Mouse (Mus musculus): ENCODE data around the gene Spred2. TPM values are rescaled to one million over a fixed set of nuclear protein-coding genes. Genes with fewer than 3 reads are reported as not detected.

Spred2 gene
- total RNA-seq, 2 experiments from 2014 or later = 88.2 to 89.4 TPM

- TF ChIP-seq CTCF (conservative IDR thresholded peaks at IDR 0.05) = no peak
- Histone ChIP-seq H3K4me3 (peak overlapping the region; percentile 20; the same call in 1 of the 2 replicates), H3K27ac (peak overlapping the region; percentile 25; the same call in 1 of the 2 replicates)
- DNase-seq (ENCODE audit: low spot score in 2 of 2) = no peak
Observed at GRCm38 (mm10) chr11:19929087-19929865, 5.1 kb downstream of the Spred2 start.

DNA sequence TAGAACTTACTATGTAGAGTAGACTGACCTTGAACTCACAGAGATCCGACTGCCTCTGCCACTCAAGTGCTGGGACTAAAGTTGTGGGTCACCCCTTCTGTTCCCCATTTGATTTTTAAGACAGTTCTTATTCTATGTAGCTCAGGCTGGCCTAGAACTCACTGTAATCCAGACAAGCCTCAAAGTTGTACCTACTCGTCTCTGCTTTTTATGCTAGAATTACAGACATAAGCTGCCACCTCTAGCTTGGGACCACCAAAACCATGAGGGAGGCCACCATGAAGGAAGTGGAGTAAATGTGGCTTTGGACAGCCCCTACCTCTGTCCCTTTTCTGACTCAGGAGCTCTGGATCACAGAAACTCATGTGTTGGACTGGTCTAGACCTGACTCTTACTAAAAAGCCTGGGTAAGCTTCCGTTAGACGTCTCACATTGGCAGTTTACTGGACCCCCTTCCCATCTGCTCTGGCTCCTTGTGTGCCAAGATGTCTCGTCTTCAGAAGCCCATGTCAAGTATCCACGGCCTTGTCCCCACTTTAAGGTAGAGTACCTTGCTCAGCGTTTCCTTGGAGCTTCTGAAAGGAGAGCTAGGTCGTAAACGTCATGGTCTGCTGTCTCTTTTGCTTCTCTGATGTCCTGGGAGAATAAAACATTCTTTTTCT is 7.5 kb downstream of the Spred2 start:
- no peak for DNase-seq (ENCODE audit: low spot score in 2 of 2)
- TF ChIP-seq CTCF (conservative IDR thresholded peaks at IDR 0.05) = no peak
- no peak overlapping the region for H3K27ac ChIP-seq
- H3K4me3 ChIP-seq = no peak overlapping the region

DNA sequence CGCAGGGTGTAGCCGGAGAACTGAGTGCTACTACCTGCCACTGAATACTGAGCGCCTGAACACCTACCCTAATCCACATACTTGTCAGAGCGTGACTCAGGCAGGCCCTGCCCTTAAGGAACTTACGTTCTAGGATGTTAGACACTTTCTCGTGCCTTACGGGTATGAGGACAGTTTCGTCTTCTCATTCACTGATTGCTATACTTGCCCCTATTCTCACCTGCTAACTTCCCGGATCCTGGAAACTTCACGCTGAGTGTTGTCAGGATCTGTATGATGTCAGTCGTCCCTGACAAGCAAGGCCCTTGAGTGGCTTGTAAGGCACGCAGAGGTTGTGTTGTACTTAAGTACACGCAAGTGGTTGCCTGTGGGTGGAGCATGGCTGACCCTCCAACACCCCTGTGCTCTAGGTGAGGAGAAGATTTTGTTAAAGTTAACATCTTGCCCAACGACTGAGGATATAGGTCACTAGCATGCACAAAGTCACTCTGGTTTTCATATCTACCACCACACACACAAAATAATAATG is 8.9 kb downstream of the Spred2 start:
- no peak for DNase-seq (ENCODE audit: low spot score in 2 of 2)
- no peak for TF ChIP-seq CTCF (conservative IDR thresholded peaks at IDR 0.05)
- Histone ChIP-seq H3K27ac (no peak overlapping the region), H3K4me3 (no peak overlapping the region)

GRCm38 (mm10) chr11:19935524-19936354 is 11.6 kb downstream of the Spred2 start:
- H3K4me3 ChIP-seq = no peak overlapping the region
- DNase-seq (ENCODE audit: low spot score in 2 of 2) = no peak
- TF ChIP-seq CTCF (conservative IDR thresholded peaks at IDR 0.05) = no peak
- peak overlapping the region; percentile 30 for H3K27ac ChIP-seq

DNA sequence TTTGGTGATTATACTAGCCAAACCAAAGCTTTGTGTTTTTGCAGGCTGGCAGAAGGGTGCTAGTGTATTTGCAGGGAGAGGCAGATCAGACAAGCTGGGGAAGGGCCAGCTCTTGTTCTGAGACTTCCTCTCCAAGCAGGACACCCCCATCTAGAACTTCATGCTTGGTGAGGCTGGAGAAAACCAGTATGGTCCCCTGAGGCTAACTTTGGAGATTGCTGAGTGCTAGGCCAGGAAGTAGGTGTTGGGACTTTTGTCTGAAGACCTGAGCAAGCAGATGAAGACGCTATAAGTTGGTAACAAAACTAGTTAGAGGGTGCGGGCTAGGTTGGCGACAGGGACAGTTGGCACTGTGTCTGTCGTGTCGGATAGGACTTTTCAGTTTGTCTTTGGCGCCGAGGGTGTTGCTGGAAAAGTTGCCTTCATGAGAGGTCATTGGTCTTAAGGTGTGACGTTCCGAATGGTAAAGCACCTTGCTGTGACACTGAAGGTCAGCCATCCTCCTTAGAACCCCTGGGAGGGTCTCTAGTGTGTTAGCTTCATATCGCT is 14.4 kb downstream of the Spred2 start:
- no peak for TF ChIP-seq CTCF (conservative IDR thresholded peaks at IDR 0.05)

GRCm38 (mm10) chr11:19939305-19939730 is 15.1 kb downstream of the Spred2 start:
- DNase-seq (ENCODE audit: low spot score in 2 of 2) = peak; percentile 60 to 74
- peak overlapping the region; percentile 78 for H3K27ac ChIP-seq
- H3K4me3 ChIP-seq = no peak overlapping the region
- TF ChIP-seq CTCF (conservative IDR thresholded peaks at IDR 0.05) = no peak

More for the DNA sequence above, 14.4 kb downstream of the Spred2 start:
- H3K27ac ChIP-seq = peak overlapping the region; percentile 78
- H3K4me3 ChIP-seq = no peak overlapping the region
- no peak for DNase-seq (ENCODE audit: low spot score in 2 of 2)

GRCm38 (mm10) chr11:19939831-19940230 is 15.7 kb downstream of the Spred2 start:
- DNase-seq (ENCODE audit: low spot score in 2 of 2) = no peak
- no peak overlapping the region for H3K4me3 ChIP-seq
- peak overlapping the region; percentile 78 for H3K27ac ChIP-seq
- no peak for TF ChIP-seq CTCF (conservative IDR thresholded peaks at IDR 0.05)

DNA sequence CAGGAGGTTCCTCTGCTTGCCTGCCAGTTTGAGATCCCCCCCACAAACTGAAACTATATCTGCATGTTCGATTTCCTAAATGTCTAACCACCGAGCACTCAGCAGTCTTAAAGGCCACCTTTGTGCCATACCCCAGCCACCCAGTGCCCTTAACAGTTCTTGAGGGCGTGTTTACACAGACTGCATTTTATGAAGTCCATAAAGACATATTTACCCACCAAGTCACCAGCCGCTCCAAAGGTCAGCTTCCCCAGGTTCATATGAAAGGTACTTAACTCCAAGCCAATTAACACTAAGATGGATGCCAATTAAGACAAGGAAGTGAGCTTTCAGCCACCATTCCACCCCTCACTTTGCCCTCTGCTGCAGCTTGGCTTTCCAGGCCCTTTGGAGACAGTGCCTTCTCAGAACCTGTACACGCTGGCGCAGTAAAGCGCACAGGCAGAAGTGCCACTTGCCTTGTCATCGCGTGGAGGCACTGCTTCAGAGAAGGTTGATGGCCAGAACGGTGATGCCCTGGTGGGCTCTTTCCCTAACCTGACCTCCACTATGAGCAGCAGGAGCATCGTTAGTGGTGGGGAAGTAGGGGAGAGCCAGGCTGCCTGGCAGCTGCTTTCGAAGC is 17.1 kb downstream of the Spred2 start:
- DNase-seq (ENCODE audit: low spot score in 2 of 2) = no peak
- H3K27ac ChIP-seq = peak overlapping the region; percentile 78
- no peak overlapping the region for H3K4me3 ChIP-seq
- TF ChIP-seq CTCF (conservative IDR thresholded peaks at IDR 0.05) = no peak

GRCm38 (mm10) chr11:19941978-19942377 is 17.8 kb downstream of the Spred2 start:
- TF ChIP-seq CTCF (conservative IDR thresholded peaks at IDR 0.05) = no peak
- H3K4me3 ChIP-seq = no peak overlapping the region
- no peak for DNase-seq (ENCODE audit: low spot score in 2 of 2)
- H3K27ac ChIP-seq = peak overlapping the region; percentile 78

DNA sequence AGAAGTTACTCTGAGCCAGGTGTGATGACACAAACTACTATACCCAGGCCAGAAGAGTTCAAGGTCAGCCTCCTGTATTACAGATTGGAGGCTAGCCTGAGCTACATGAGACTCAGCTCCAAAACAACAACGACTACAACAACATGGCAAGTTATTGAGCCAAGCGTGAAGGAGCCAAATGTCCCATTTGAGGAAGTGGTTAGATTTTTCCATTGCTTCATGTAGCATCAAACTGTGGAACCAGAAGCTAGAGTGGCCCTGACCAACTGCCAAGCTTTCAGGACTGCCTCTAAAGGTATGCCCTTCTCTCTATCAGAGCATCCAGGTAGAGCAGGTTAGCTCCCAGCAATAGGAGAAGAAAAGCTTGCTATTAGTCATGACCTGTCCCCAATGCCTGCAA is 19.6 kb downstream of the Spred2 start:
- Histone ChIP-seq H3K4me3 (no peak overlapping the region), H3K27ac (peak overlapping the region; percentile 82; the same call in 1 of the 2 replicates)
- no peak for DNase-seq (ENCODE audit: low spot score in 2 of 2)
- no peak for TF ChIP-seq CTCF (conservative IDR thresholded peaks at IDR 0.05)

DNA sequence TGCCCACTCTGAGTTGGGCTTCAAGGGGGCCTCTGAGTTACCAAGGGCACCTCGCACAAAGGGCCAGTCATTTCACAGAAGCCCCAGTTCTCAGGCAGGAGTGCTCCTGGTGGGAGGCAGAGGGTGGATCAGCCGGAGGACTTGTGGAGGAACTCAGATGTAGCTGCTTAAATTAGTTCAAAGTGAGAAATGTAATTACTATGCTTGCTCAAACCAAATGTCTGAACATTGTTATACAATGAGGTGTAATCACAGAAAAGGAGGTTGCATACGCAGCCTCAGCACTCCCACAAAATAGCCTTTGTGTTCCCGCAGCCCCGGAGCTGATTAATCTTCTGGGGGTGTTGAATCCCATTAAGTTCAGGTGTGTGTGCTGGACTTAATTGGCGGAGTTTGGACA is 20.5 kb downstream of the Spred2 start:
- Histone ChIP-seq H3K27ac (peak overlapping the region; percentile 82), H3K4me3 (no peak overlapping the region)
- no peak for TF ChIP-seq CTCF (conservative IDR thresholded peaks at IDR 0.05)
- no peak for DNase-seq (ENCODE audit: low spot score in 2 of 2)

DNA sequence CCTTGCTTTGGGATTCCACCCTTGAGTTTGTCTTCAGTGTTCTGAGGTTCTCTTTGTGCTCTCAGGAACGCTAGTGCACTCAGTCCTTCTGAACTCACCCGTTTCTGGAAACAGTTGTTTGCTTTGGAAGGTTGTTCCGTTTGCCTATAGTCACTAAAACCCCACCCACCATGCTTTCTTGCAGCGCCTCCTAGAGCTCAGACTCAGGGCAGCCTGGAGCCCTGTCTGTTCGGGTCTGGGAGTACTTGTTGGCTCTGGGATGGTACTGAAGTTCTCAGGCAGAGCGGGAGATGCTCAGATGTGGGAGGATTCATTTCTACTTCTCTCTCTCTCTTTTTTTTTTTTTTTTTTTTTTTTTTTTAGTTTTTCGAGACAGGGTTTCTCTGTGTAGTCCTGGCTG is 22.5 kb downstream of the Spred2 start:
- TF ChIP-seq CTCF (conservative IDR thresholded peaks at IDR 0.05) = no peak
- Histone ChIP-seq H3K27ac (peak overlapping the region; percentile 86; the same call in 1 of the 2 replicates), H3K4me3 (no peak overlapping the region)
- no peak for DNase-seq (ENCODE audit: low spot score in 2 of 2)
